Mouse (Mus musculus) 416B (cell line): ENCODE results near the gene Gjb6.

ENCODE experiments used
- DNase-seq: peaks from one replicate; pipeline ENCODE4 v3.0.0; 2011; ENCODE audit warnings: low read depth

Gjb6 gene

GRCm38 (mm10) chr14:57133161-57133661, at the start of gene Gjb6:
Gjb6 (minus strand) TSS chr14:57133611.
- no peak for DNase-seq

- no peak for DNase-seq
Observed at GRCm38 (mm10) chr14:57165493-57165892, 32.1 kb upstream of the Gjb6 start.

- DNase-seq: no peak
Observed at GRCm38 (mm10) chr14:57161833-57162232, 28.4 kb upstream of the Gjb6 start.

- DNase-seq: no peak
Observed at GRCm38 (mm10) chr14:57161201-57161600, 27.8 kb upstream of the Gjb6 start.

GRCm38 (mm10) chr14:57154916-57155315, 21.5 kb upstream of the Gjb6 start:
- DNase-seq: no peak

- DNase-seq: no peak
Observed at GRCm38 (mm10) chr14:57145741-57146140, 12.3 kb upstream of the Gjb6 start.

- no peak for DNase-seq
Observed at GRCm38 (mm10) chr14:57135265-57135664, 1.9 kb upstream of the Gjb6 start.

- DNase-seq: no peak
Observed at GRCm38 (mm10) chr14:57127383-57127782, 6.0 kb downstream of the Gjb6 start.

GRCm38 (mm10) chr14:57122295-57122694, 11.1 kb downstream of the Gjb6 start:
- no peak for DNase-seq

- no peak for DNase-seq
Observed at GRCm38 (mm10) chr14:57115823-57116544, 17.4 kb downstream of the Gjb6 start, which contains the start of gene Gm4491. Gm4491 (minus strand) TSS chr14:57115883.

GRCm38 (mm10) chr14:57109194-57109593, 24.2 kb downstream of the Gjb6 start:
- peak; percentile 50 for DNase-seq

- peak; percentile 40 for DNase-seq
Observed at GRCm38 (mm10) chr14:57107916-57108315, 25.5 kb downstream of the Gjb6 start.

GRCm38 (mm10) chr14:57107091-57107490, 26.3 kb downstream of the Gjb6 start:
- DNase-seq: no peak

GRCm38 (mm10) chr14:57105721-57106120, 27.7 kb downstream of the Gjb6 start:
- no peak for DNase-seq

GRCm38 (mm10) chr14:57105111-57105510, 28.3 kb downstream of the Gjb6 start:
- DNase-seq: no peak

GRCm38 (mm10) chr14:57104106-57105023, 29.0 kb downstream of the Gjb6 start, which contains the start of gene Gjb2:
Gjb2 (minus strand) TSS chr14:57104702.
- DNase-seq: no peak

- no peak for DNase-seq
Observed at GRCm38 (mm10) chr14:57103711-57104105, 29.7 kb downstream of the Gjb6 start.

- DNase-seq: no peak
Observed at GRCm38 (mm10) chr14:57103121-57103520, 30.3 kb downstream of the Gjb6 start.

GRCm38 (mm10) chr14:57101623-57102022, 31.8 kb downstream of the Gjb6 start:
- DNase-seq: no peak

- peak; percentile 29 for DNase-seq
Observed at GRCm38 (mm10) chr14:57095855-57096254, 37.6 kb downstream of the Gjb6 start.

- DNase-seq: peak; percentile 66
Observed at GRCm38 (mm10) chr14:57093029-57093428, 40.4 kb downstream of the Gjb6 start.

- DNase-seq: no peak
Observed at GRCm38 (mm10) chr14:57090001-57090400, 43.4 kb downstream of the Gjb6 start.

- DNase-seq: no peak
Observed at GRCm38 (mm10) chr14:57089107-57089506, 44.3 kb downstream of the Gjb6 start.
